Mouse (Mus musculus): ENCODE results near the gene Zfp207. TPM values are rescaled to one million over a fixed set of nuclear protein-coding genes. Genes with fewer than 3 reads are reported as not detected.
"Not testable (repeated sequence)": the region's sequence is repeated elsewhere in the genome, so short reads cannot be mapped to it uniquely, and the experiment has no call there.

Gene Zfp207
- total RNA-seq, 2 experiments from 2014 or later, result 85.8 to 99.0 TPM

- intact Hi-C loops (cut with DNase I), result no loop called here
Observed at GRCm38 (mm10) chr11:80396617-80397016, 13.5 kb downstream of the Zfp207 start.

GRCm38 (mm10) chr11:80407878-80408277 is 24.8 kb downstream of the Zfp207 start:
- intact Hi-C loops (cut with DNase I); DNase-seq: not testable (repeated sequence)

More at GRCm38 (mm10) chr11:80396617-80397016, 13.5 kb downstream of the Zfp207 start:
- DNase-seq, result no peak

GRCm38 (mm10) chr11:80410377-80410776 is 27.3 kb downstream of the Zfp207 start:
- DNase-seq, result no peak
- intact Hi-C loops (cut with DNase I), result no loop called here

GRCm38 (mm10) chr11:80417085-80417484 is 34.0 kb downstream of the Zfp207 start:
- intact Hi-C loops (cut with DNase I), result no loop called here
- no peak for DNase-seq

- intact Hi-C loops (cut with DNase I), result no loop called here
- DNase-seq, result no peak
Observed at GRCm38 (mm10) chr11:80419743-80420142, 36.7 kb downstream of the Zfp207 start.

- DNase-seq, result no peak
- intact Hi-C loops (cut with DNase I), result no loop called here
Observed at GRCm38 (mm10) chr11:80420202-80420984, 37.3 kb downstream of the Zfp207 start.

- intact Hi-C loops (cut with DNase I), result no loop called here
Observed at GRCm38 (mm10) chr11:80421421-80422047, 38.5 kb downstream of the Zfp207 start.

GRCm38 (mm10) chr11:80424691-80425090 is 41.6 kb downstream of the Zfp207 start:
- no peak for DNase-seq
- intact Hi-C loops (cut with DNase I), result no loop called here

More at GRCm38 (mm10) chr11:80421421-80422047, 38.5 kb downstream of the Zfp207 start:
- no peak for DNase-seq

- DNase-seq, result no peak
- intact Hi-C loops (cut with DNase I), result no loop called here
Observed at GRCm38 (mm10) chr11:80425247-80425778, 42.2 kb downstream of the Zfp207 start.

- intact Hi-C loops (cut with DNase I); DNase-seq: not testable (repeated sequence)
Observed at GRCm38 (mm10) chr11:80426029-80426813, 43.1 kb downstream of the Zfp207 start.

GRCm38 (mm10) chr11:80428381-80429008 is 45.4 kb downstream of the Zfp207 start, which contains the start of gene Psmd11:
Gene Psmd11 (plus strand): TSS chr11:80428615.
- peak; percentile 94 to 96 for DNase-seq
- intact Hi-C loops (cut with DNase I), result loop anchor here (2.0 kb wide), 1 partner anchor 242 kb away; no protein-coding TSS in a partner anchor

GRCm38 (mm10) chr11:80429009-80429475 is 46.0 kb downstream of the Zfp207 start:
- intact Hi-C loops (cut with DNase I), result loop anchor here (2.0 kb wide), 1 partner anchor 242 kb away; no protein-coding TSS in a partner anchor
- peak; percentile 42 to 43 for DNase-seq

- no peak for DNase-seq
- intact Hi-C loops (cut with DNase I), result loop anchor here (2.0 to 5.0 kb wide), 2 partner anchors 43 to 241 kb away; no protein-coding TSS in a partner anchor
Observed at GRCm38 (mm10) chr11:80429500-80430166, 46.6 kb downstream of the Zfp207 start.

- no peak for DNase-seq
- intact Hi-C loops (cut with DNase I), result loop anchor here (5.0 kb wide), 1 partner anchor 42 kb away; no protein-coding TSS in a partner anchor
Observed at GRCm38 (mm10) chr11:80430366-80430910, 47.4 kb downstream of the Zfp207 start.

GRCm38 (mm10) chr11:80446916-80447315 is 63.8 kb downstream of the Zfp207 start:
- intact Hi-C loops (cut with DNase I), result no loop called here
- DNase-seq, result no peak

- intact Hi-C loops (cut with DNase I), result no loop called here
- DNase-seq, result no peak
Observed at GRCm38 (mm10) chr11:80449859-80450258, 66.8 kb downstream of the Zfp207 start.

- no peak for DNase-seq
- intact Hi-C loops (cut with DNase I), result no loop called here
Observed at GRCm38 (mm10) chr11:80452242-80452641, 69.2 kb downstream of the Zfp207 start.

- intact Hi-C loops (cut with DNase I), result no loop called here
- DNase-seq, result no peak
Observed at GRCm38 (mm10) chr11:80453198-80453597, 70.1 kb downstream of the Zfp207 start.
